Mouse (Mus musculus) embryonic fibroblast, embryonic 13.5 days (primary cell): ENCODE results near the gene Spred1.

Experiments used
- CTCF ChIP-seq: IDR thresholded peaks from 2 replicates; pipeline ENCODE4 v1.5.1; 2011; ENCODE audit warnings: mild to moderate bottlenecking, control low read depth, low read length, moderate library complexity, borderline replicate concordance; ENCODE audit not compliant: insufficient read depth
- POLR2A ChIP-seq: IDR thresholded peaks from 2 replicates; pipeline ENCODE4 v1.6.1; 2011; ENCODE audit warnings: low read depth, mild to moderate bottlenecking, control low read depth, low read length, moderate library complexity

- no peak for TF ChIP-seq POLR2A
- TF ChIP-seq CTCF: no peak
Measured at GRCm38 (mm10) chr2:117219536-117219935, 98.4 kb downstream of the Spred1 start.
